Mouse (Mus musculus) bone marrow, adult 2 months (tissue): ENCODE measurements around the gene Olfr680-ps1. TPM values are rescaled to one million over a fixed set of nuclear protein-coding genes. Genes with fewer than 3 reads are reported as not detected.
"Not testable (repeated sequence)": the region's sequence is repeated elsewhere in the genome, so short reads cannot be mapped to it uniquely, and the experiment has no call there.

Source experiments
- H3K27ac ChIP-seq: fragments of 200-500 bp; 2 replicates; pipeline ENCODE4 v1.5.1; 2012; ENCODE audit warnings: low read depth, mild to moderate bottlenecking, control low read depth, inconsistent platforms, low read length; ENCODE audit not compliant: control insufficient read depth, poor library complexity, insufficient read depth
- H3K4me1 ChIP-seq: fragments of 200-500 bp; 2 replicates; pipeline ENCODE4 v1.6.1; 2011; ENCODE audit warnings: low read length; ENCODE audit not compliant: control insufficient read depth, insufficient read depth
- H3K4me3 ChIP-seq: fragments of 200-500 bp; replicated peaks from 2 replicates; pipeline ENCODE3; 2011; ENCODE audit warnings: mild to moderate bottlenecking, low read depth, low read length, control low read depth; ENCODE audit not compliant: control insufficient read depth
- CTCF ChIP-seq: fragments of 200-500 bp; IDR thresholded peaks from 2 replicates; pipeline ENCODE4 v1.5.1; 2011; ENCODE audit warnings: low read length, control low read depth; ENCODE audit not compliant: control insufficient read depth, insufficient read depth
- POLR2A ChIP-seq: fragments of 200-500 bp; IDR thresholded peaks from 2 replicates; pipeline ENCODE4 v1.6.1; 2011; ENCODE audit warnings: low read depth, mild to moderate bottlenecking, control low read depth, low read length, borderline replicate concordance; ENCODE audit not compliant: control insufficient read depth
- WGBS: fragments of 180-500 bp; shearing (Covaris S2); methylation state at CpG from one replicate; pipeline ENCODE4 v1.1.7; 2018; 5-methylcytosine and 5-hydroxymethylcytosine counted together
- polyA plus RNA-seq: library from polyadenylated mRNA; stranded (reverse); fragments of >200 nt; gene quantifications from 2 replicates; pipeline ENCODE4 v1.2.4, GENCODE M21; 2011; ENCODE audit warnings: low replicate concordance; ENCODE audit not compliant: missing spikeins, insufficient read depth, insufficient read length

The Olfr680-ps1 gene
- polyA plus RNA-seq: not detected in 2 replicates

DNA sequence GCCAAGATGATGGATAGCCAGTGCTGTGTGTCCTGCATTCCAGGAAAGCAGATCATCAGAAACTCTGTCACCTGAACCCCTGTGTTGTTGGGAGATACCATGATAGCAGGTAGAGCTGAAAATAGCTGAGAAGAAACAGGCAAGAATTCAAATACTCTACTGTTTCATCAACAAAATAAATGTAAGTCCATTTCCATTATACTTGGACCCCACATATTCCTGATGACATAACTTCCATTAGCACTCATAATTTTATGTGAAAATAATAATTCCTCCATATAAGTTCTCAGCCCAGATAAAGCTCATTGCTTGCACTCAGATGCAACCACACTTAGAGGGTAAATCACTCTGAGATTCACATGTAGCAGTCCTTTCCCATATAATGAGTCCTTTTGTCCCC, at the start of gene Olfr680-ps1:
TSS of gene Olfr680-ps1 (minus strand) at position 101 of the 400 bp plus-strand sequence.
- H3K27ac ChIP-seq, H3K4me1 ChIP-seq, H3K4me3 ChIP-seq: not testable (repeated sequence)

GRCm38 (mm10) chr7:105141275-105141674, 48.7 kb upstream of the Olfr680-ps1 start:
- H3K4me1 ChIP-seq: no peaks in the 10 kb centered on the region
- H3K4me3 ChIP-seq: no peak overlapping the region
- 67% methylated on average over 2 of the region's 2 CpGs for WGBS
- no peak for TF ChIP-seq CTCF
- TF ChIP-seq POLR2A: no peak
- no peak overlapping the region for H3K27ac ChIP-seq

GRCm38 (mm10) chr7:105116536-105116935, 23.9 kb upstream of the Olfr680-ps1 start, which contains the start of gene Olfr681:
Gene Olfr681, plus strand, starts transcription at chr7:105116836.
- Histone ChIP-seq H3K4me3 (no peak within 1 kb of the TSS), H3K4me1 (no peaks in the 10 kb centered on the region), H3K27ac (no peak within 1 kb of the TSS)
- TF ChIP-seq POLR2A (no peak), CTCF (no peak)

DNA sequence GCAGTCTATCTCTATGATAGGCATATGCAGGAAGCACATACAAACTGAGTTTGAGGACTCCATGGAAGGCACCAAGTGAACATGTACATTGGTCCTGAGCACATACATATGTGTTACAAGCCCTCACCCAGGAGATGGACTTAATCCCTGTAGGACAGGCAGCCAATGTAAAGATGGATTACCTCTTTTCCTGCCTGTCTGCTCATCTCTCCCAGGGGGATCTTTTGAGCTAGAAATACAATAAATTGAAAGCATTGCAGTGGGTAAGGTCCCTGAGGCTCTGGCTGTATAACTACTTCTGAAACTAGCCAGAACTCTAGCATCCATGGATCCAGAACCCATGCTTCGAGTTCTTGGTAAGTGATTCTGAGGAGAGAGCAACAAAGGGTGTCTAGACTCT, 11.7 kb downstream of the Olfr680-ps1 start, which contains the start of gene Olfr679:
TSS of gene Olfr679 (plus strand) at position 301 of the 400 bp plus-strand sequence.
- Histone ChIP-seq H3K27ac (no peak within 1 kb of the TSS), H3K4me3 (no peak within 1 kb of the TSS), H3K4me1 (no peaks in the 10 kb centered on the region)
- TF ChIP-seq CTCF (no peak), POLR2A (no peak)
- WGBS: 47% methylated on average over 1 of the region's 1 CpGs

DNA sequence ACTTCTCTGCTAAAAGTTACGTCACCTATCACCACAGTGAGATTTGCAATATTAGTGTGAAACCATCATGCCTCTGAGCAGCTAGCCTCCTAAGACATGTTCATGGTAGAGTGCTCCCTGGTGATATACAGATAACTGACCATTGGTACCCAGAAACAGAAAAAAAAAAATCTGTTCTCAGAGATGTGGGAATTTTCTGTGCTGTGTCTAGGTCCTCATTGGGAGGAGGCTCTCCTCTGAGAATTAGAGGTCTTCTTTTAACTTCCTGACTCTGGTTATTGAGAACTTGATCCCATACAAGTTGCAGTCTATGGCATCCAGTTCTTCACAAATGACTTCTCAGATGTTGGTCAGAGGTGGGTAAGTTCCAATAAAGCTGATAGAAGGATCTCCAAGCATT, 28.4 kb downstream of the Olfr680-ps1 start, which contains the start of gene Olfr678:
TSS of gene Olfr678 (plus strand) at position 301 of the 400 bp plus-strand sequence.
- Histone ChIP-seq H3K4me3 (no peak within 1 kb of the TSS), H3K27ac (no peak within 1 kb of the TSS), H3K4me1 (no peaks in the 10 kb centered on the region)
- WGBS: 81% methylated on average over 1 of the region's 1 CpGs
- TF ChIP-seq POLR2A (no peak), CTCF (no peak)

GRCm38 (mm10) chr7:105058951-105059350, 33.7 kb downstream of the Olfr680-ps1 start:
- H3K27ac ChIP-seq: no peak overlapping the region
- TF ChIP-seq CTCF (no peak), POLR2A (no peak)
- no peaks in the 10 kb centered on the region for H3K4me1 ChIP-seq
- no peak overlapping the region for H3K4me3 ChIP-seq

Other genes with a start within 250 kb of the Olfr680-ps1 start
- not detected in 2 replicates for gene Usp17la, start 235.8 kb downstream of the Olfr680-ps1 start, polyA plus RNA-seq
- not detected in 2 replicates for gene Olfr665, start 214.8 kb downstream of the Olfr680-ps1 start, polyA plus RNA-seq
- gene Olfr666, start 196.9 kb downstream of the Olfr680-ps1 start, polyA plus RNA-seq: not detected in 2 replicates
- gene Olfr667, start 171.3 kb downstream of the Olfr680-ps1 start, polyA plus RNA-seq: not detected in 2 replicates
- not detected in 2 replicates for gene Olfr668, start 164.8 kb downstream of the Olfr680-ps1 start, polyA plus RNA-seq
- not detected in 2 replicates for gene Olfr669, start 158.6 kb downstream of the Olfr680-ps1 start, polyA plus RNA-seq
- gene Olfr670, start 130.2 kb downstream of the Olfr680-ps1 start, polyA plus RNA-seq: not detected in 2 replicates
- not detected in 2 replicates for gene Olfr671, start 113.7 kb downstream of the Olfr680-ps1 start, polyA plus RNA-seq
- gene Olfr672, start 90.8 kb downstream of the Olfr680-ps1 start, polyA plus RNA-seq: not detected in 2 replicates
- not detected in 2 replicates for gene Olfr675, start 64.4 kb downstream of the Olfr680-ps1 start, polyA plus RNA-seq
- gene Olfr676, start 60.1 kb downstream of the Olfr680-ps1 start, polyA plus RNA-seq: not detected in 2 replicates
- not detected in 2 replicates for gene Olfr677, start 41.4 kb downstream of the Olfr680-ps1 start, polyA plus RNA-seq
- gene Olfr678, start 28.3 kb downstream of the Olfr680-ps1 start, polyA plus RNA-seq: not detected in 2 replicates
- not detected in 2 replicates for gene Olfr679, start 11.6 kb downstream of the Olfr680-ps1 start, polyA plus RNA-seq
- gene Olfr681, start 24.0 kb upstream of the Olfr680-ps1 start, polyA plus RNA-seq: not detected in 2 replicates
- not detected in 2 replicates for gene Olfr683, start 54.2 kb upstream of the Olfr680-ps1 start, polyA plus RNA-seq
- not detected in 2 replicates for gene Olfr684, start 70.8 kb upstream of the Olfr680-ps1 start, polyA plus RNA-seq
- not detected in 2 replicates for gene Olfr685, start 93.2 kb upstream of the Olfr680-ps1 start, polyA plus RNA-seq
- not detected in 2 replicates for gene Olfr686, start 114.7 kb upstream of the Olfr680-ps1 start, polyA plus RNA-seq
- gene Olfr688, start 195.3 kb upstream of the Olfr680-ps1 start, polyA plus RNA-seq: not detected in 2 replicates
- not detected in 2 replicates for gene Olfr689, start 218.3 kb upstream of the Olfr680-ps1 start, polyA plus RNA-seq
- gene Olfr690, start 241.3 kb upstream of the Olfr680-ps1 start, polyA plus RNA-seq: not detected in 2 replicates
- gene Olfr691, start 249.5 kb upstream of the Olfr680-ps1 start, polyA plus RNA-seq: not detected in 2 replicates